Mouse (Mus musculus) kidney, embryonic 14.5 days (tissue): ENCODE data around the gene Cmtr1. TPM values are rescaled to one million over a fixed set of nuclear protein-coding genes. Genes with fewer than 3 reads are reported as not detected.

ENCODE experiments used
- ATAC-seq: fragments of 200-750 bp; cut with Nextera tagmentation; 2 replicates; pipeline ENCODE4 v1.8.0; 2017; ENCODE audit warnings: moderate number of reproducible peaks, mild to moderate bottlenecking, moderate TSS enrichment, moderate library complexity; ENCODE audit not compliant: low FRiP score, low TSS enrichment
- H3K27ac ChIP-seq: fragments of 300-500 bp; sonication (generic); 2 replicates; pipeline ENCODE4 v1.5.1; 2014; ENCODE audit warnings: low read depth, mild to moderate bottlenecking, low read length, moderate library complexity, mixed read lengths
- H3K27me3 ChIP-seq: fragments of 300-500 bp; sonication (generic); 2 replicates; pipeline ENCODE4 v1.6.1; 2014; ENCODE audit warnings: mild to moderate bottlenecking, low read length; ENCODE audit not compliant: control insufficient read depth, insufficient read depth
- H3K36me3 ChIP-seq: fragments of 300-500 bp; sonication (generic); 2 replicates; pipeline ENCODE4 v1.6.1; 2014; ENCODE audit warnings: low read length, mixed read lengths; ENCODE audit not compliant: control insufficient read depth, insufficient read depth
- H3K4me1 ChIP-seq: fragments of 300-500 bp; sonication (generic); 2 replicates; pipeline ENCODE4 v1.6.1; 2014; ENCODE audit warnings: low read length, mixed read lengths; ENCODE audit not compliant: control insufficient read depth, insufficient read depth
- H3K4me2 ChIP-seq: fragments of 300-500 bp; sonication (generic); replicated peaks from 2 replicates; pipeline ENCODE4 v1.6.1; 2014; ENCODE audit warnings: low read depth, mild to moderate bottlenecking, low read length
- H3K4me3 ChIP-seq: fragments of 300-500 bp; sonication (generic); 2 replicates; pipeline ENCODE4 v1.5.1; 2014; ENCODE audit warnings: mild to moderate bottlenecking, low read length
- H3K9ac ChIP-seq: fragments of 300-500 bp; sonication (generic); 2 replicates; pipeline ENCODE4 v1.6.1; 2014; ENCODE audit warnings: low read depth, mild to moderate bottlenecking, low read length, moderate library complexity
- H3K9me3 ChIP-seq: fragments of 300-500 bp; sonication (generic); 2 replicates; pipeline ENCODE4 v1.6.1; 2016; ENCODE audit warnings: low read length; ENCODE audit not compliant: control insufficient read depth
- WGBS: fragments of 180-500 bp; shearing (Covaris S2); extraction: QIAGEN DNeasy Blood & Tissue Kit; methylation state at CpG from one replicate; pipeline ENCODE4 v1.1.7; 2014; 5-methylcytosine and 5-hydroxymethylcytosine counted together
- polyA plus RNA-seq: library from polyadenylated mRNA; unstranded; fragments of >200 nt; fragmentation: Nextera tagmentation; extraction: Ambion mirVana; gene quantifications from 2 replicates; pipeline ENCODE4 v1.2.1, GENCODE M21; 2014

Gene Cmtr1
- polyA plus RNA-seq, 1 experiment from 2014 or later = 111 TPM

DNA sequence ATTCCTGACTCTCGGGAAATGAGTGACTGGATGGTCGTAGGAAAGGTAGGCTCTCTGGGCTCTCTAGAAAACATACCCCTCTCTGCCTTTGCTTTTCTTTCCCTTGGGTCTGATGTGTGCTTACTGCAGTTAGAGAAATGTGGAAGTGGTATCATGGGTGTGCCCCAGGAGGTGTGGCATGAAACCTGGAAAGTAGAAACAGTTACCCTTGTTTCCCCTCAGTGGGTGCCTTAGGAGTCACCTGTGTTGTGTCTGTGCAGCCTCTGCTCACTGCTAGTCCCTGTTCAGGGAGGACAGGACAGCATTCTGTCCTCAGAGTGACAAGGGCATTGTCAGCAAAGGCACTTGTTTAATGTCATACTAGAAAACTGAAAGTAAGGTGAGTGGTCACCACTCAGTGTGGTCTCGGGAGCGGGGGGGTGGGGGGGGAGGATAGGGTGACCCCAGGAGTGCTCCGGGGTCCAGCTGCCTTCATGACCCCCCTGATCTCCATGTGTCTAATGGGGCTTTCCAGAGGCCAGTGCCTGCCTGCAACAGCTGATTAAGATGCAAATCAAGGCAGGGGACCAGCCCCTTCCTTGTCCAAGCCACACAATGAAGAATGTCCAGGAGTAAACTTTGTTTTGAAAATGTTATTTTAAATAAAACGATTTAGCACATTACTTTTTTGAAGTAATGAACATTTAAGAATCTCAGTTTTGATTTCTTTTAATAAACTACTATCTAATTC is 18.8 kb downstream of the Cmtr1 start:
- Histone ChIP-seq H3K9ac (no peak overlapping the region), H3K27ac (no peak overlapping the region), H3K36me3 (peaks cover 82% of the 10 kb centered on the region), H3K4me2 (no peak overlapping the region), H3K4me1 (no peaks in the 10 kb centered on the region), H3K9me3 (no peaks in the 10 kb centered on the region), H3K4me3 (no peak overlapping the region), H3K27me3 (no peaks in the 10 kb centered on the region)
- 93% methylated on average over 6 of the region's 6 CpGs for WGBS
- no peak for ATAC-seq

DNA sequence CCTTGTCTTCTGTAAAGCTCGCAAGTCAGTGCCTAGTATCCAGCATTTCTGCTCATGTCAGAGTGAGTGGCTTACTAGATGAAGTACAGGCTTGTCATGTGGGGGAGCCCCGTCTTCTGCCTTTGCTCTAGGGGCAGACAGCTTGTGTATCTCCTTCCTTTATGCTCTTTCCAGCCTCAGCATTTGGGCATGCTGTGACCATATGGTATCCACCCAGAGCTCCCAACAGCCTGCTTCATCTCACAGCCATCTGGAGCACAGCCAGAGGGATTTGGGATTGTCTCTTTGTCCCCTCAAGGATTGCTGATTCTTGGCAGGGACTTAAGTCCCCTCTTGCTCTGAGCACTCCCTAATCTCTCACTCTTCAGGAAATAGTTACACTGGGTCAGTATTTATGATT is 19.8 kb downstream of the Cmtr1 start:
- Histone ChIP-seq H3K36me3 (peaks cover 82% of the 10 kb centered on the region), H3K27ac (no peak overlapping the region), H3K9ac (no peak overlapping the region), H3K27me3 (no peaks in the 10 kb centered on the region), H3K9me3 (no peaks in the 10 kb centered on the region), H3K4me3 (no peak overlapping the region), H3K4me2 (no peak overlapping the region), H3K4me1 (no peaks in the 10 kb centered on the region)
- WGBS = 79% methylated on average over 2 of the region's 2 CpGs
- peak; percentile 52; the same call in 1 of the 2 replicates for ATAC-seq

DNA sequence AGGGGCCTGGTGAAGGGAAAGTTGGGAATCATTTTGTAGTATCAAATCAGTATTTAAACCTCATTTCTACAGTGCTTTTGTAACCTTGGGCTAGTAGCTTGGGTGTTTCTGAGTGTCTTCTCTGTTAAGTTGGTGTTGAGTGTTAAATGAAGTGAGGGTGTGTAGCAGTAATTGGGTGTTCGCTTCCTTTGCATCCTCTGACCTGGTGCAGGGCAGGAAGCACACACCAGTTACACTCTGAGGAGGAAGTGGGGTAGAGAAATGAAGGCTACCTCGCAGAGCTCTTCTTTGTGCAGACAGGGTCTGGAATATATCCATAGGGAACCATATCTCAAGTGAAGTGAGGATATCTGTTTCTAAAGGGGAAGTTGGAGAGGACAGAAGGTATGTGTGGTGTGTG is 20.5 kb downstream of the Cmtr1 start:
- no peaks in the 10 kb centered on the region for H3K27me3 ChIP-seq
- 86% methylated on average over 2 of the region's 2 CpGs for WGBS
- H3K4me3 ChIP-seq = no peak overlapping the region
- H3K27ac ChIP-seq = 0 out of 2 replicates have a peak overlapping the region, but pooled peaks have one; percentile 32
- no peak overlapping the region for H3K4me2 ChIP-seq
- no peaks in the 10 kb centered on the region for H3K4me1 ChIP-seq
- peaks cover 82% of the 10 kb centered on the region for H3K36me3 ChIP-seq
- no peaks in the 10 kb centered on the region for H3K9me3 ChIP-seq
- ATAC-seq = no peak
- H3K9ac ChIP-seq = no peak overlapping the region

DNA sequence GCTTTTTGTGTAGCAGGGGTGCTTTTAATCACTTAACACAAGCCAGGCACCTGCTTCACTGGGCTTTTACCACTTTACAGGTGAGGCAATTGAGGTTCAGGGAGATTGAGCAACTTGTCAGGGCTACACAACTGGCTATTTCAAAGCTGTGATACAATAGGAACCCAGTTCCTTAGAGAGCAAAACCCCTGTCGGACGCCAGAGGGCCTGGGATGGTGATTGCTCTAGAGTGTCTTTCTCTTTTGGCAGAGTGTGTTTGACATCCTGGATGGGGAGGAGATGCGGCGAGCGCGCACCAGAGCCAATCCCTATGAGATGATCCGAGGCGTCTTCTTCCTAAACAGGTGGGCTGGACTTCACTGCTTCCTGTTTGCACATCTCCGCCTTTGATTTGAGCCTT is 21.3 kb downstream of the Cmtr1 start:
- no peak for ATAC-seq
- no peaks in the 10 kb centered on the region for H3K9me3 ChIP-seq
- H3K4me2 ChIP-seq = no peak overlapping the region
- H3K9ac ChIP-seq = no peak overlapping the region
- H3K36me3 ChIP-seq = peaks cover 78% of the 10 kb centered on the region
- WGBS = 96% methylated on average over 9 of the region's 9 CpGs
- no peak overlapping the region for H3K27ac ChIP-seq
- H3K4me1 ChIP-seq = no peaks in the 10 kb centered on the region
- H3K27me3 ChIP-seq = no peaks in the 10 kb centered on the region
- no peak overlapping the region for H3K4me3 ChIP-seq

DNA sequence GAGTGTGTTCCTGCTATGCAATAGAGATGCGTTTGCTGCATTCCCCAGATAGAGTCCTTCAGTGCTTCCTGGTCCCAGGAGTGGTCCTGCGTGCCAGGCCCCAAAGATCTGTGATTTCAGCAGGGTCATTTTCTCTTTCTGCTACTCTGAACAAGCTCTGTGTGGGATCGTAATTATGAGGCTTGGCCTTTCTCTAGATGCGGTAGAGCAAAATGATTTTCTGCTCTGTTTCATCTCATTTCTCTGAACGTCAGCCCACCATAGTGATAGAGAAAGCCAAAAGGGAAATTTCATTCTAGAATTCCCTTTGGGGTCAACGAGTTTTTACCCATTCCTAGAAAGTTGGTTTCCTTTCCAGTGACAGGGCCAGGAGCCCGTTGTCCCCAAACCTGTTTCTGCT is 21.9 kb downstream of the Cmtr1 start:
- no peak overlapping the region for H3K4me2 ChIP-seq
- no peak for ATAC-seq
- no peaks in the 10 kb centered on the region for H3K27me3 ChIP-seq
- no peak overlapping the region for H3K4me3 ChIP-seq
- H3K4me1 ChIP-seq = no peaks in the 10 kb centered on the region
- no peaks in the 10 kb centered on the region for H3K9me3 ChIP-seq
- no peak overlapping the region for H3K27ac ChIP-seq
- no peak overlapping the region for H3K9ac ChIP-seq
- 91% methylated on average over 7 of the region's 7 CpGs for WGBS
- peaks cover 78% of the 10 kb centered on the region for H3K36me3 ChIP-seq

DNA sequence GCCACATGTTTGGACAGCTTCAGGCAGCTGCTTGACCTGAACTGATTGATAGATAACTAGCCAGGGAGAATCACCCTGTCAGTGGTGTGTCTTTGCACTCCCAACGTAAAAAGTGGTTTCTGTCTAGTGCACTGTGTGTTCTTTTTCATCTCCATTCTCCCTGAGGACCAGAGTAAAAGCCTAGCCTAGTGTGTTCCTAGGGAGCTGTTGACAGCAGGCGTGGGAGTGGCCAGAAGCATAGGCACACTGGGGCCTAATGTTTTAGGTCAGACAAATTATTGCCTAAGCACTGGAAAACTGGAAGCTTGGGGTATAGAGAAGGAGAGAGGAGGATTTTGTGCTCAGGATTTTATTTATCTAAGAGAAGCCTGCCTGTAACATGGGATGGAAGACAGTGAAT is 22.7 kb downstream of the Cmtr1 start:
- Histone ChIP-seq H3K9ac (no peak overlapping the region), H3K4me1 (no peaks in the 10 kb centered on the region), H3K9me3 (no peaks in the 10 kb centered on the region), H3K4me3 (no peak overlapping the region), H3K27me3 (no peaks in the 10 kb centered on the region), H3K36me3 (peaks cover 79% of the 10 kb centered on the region), H3K27ac (no peak overlapping the region), H3K4me2 (no peak overlapping the region)
- WGBS = 63% methylated on average over 2 of the region's 2 CpGs
- no peak for ATAC-seq

DNA sequence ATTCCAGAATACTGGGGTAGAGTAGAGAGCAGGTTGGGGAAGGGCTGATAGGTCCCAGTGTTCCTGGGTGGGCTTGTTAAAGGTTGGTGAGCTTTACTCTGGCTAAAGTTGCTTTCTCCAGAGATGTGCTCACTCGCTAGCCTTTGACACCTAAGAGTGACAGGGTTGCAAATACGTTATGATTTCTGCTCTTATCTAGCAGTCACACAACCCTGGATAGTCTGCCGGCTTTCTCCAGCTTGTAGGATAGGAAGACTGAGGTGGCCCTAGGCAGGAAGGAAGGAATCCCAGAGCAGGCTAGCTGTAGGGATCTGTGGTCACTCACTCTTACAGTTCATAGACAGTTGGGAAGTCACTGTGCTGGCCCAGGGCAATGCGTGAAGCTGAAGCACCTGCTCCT is 23.9 kb downstream of the Cmtr1 start:
- Histone ChIP-seq H3K4me2 (no peak overlapping the region), H3K9ac (no peak overlapping the region), H3K27ac (no peak overlapping the region), H3K27me3 (no peaks in the 10 kb centered on the region), H3K4me3 (no peak overlapping the region), H3K4me1 (no peaks in the 10 kb centered on the region), H3K36me3 (peaks cover 74% of the 10 kb centered on the region), H3K9me3 (no peaks in the 10 kb centered on the region)
- ATAC-seq = no peak
- WGBS = 98% methylated on average over 4 of the region's 4 CpGs

DNA sequence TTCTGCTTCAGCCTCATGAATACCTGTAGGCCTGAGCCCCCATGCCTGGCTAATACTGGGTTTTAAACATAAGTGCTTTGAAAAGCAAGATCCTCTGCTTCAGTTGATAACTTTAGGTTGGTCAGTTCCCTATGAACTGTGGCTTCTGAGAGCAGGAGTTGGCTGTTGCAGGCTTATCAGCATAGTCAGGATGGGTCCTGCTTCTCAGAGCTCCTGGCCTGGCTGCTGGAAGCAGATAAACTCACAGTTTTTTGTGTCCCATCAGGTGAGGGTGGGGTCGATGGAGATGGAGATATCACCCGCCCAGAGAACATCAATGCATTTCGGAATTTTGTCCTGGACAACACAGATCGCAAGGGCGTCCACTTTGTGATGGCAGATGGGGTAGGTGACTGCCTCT is 26.4 kb downstream of the Cmtr1 start:
- Histone ChIP-seq H3K36me3 (peaks cover 83% of the 10 kb centered on the region), H3K4me3 (no peak overlapping the region), H3K9ac (no peak overlapping the region), H3K4me1 (no peaks in the 10 kb centered on the region), H3K9me3 (no peaks in the 10 kb centered on the region), H3K27ac (no peak overlapping the region), H3K27me3 (no peaks in the 10 kb centered on the region), H3K4me2 (no peak overlapping the region)
- WGBS = 95% methylated on average over 5 of the region's 5 CpGs
- ATAC-seq = no peak; the same call in 1 of the 2 replicates

DNA sequence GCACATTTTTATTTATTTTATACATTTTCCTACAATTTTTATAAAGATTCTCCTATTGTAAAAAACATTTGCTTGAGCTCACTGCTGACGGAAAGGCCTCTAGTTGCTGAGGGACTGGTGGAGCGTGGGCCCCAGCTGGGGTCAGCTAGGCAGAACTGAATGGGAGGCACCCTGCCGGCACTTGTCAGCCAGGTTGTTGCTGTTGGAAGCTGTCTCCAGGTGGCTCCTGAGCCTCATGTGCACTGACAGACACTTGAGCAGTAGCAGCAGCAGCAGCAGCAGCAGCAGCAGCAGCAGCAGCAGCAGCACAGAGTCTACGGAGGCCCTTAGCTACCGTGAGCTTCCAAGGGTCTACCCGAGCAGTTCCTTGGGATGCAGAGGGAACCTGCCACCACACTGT is 27.0 kb downstream of the Cmtr1 start:
- no peaks in the 10 kb centered on the region for H3K27me3 ChIP-seq
- H3K36me3 ChIP-seq = peaks cover 77% of the 10 kb centered on the region
- H3K4me1 ChIP-seq = no peaks in the 10 kb centered on the region
- H3K4me2 ChIP-seq = no peak overlapping the region
- no peaks in the 10 kb centered on the region for H3K9me3 ChIP-seq
- WGBS = 73% methylated on average over 6 of the region's 6 CpGs
- no peak for ATAC-seq
- no peak overlapping the region for H3K4me3 ChIP-seq
- H3K27ac ChIP-seq = no peak overlapping the region
- H3K9ac ChIP-seq = no peak overlapping the region
